Mouse (Mus musculus) layer of hippocampus, adult 6 months (tissue): ENCODE measurements around the gene Hnrnpr. TPM values are rescaled to one million over a fixed set of nuclear protein-coding genes. Genes with fewer than 3 reads are reported as not detected.

ENCODE experiments used
- long read RNA-seq, 2 experiments: library from polyadenylated mRNA; unstranded; transcript quantifications; one replicate each; pipeline ENCODE4 v2.0.0; 2019 to 2020
- polyA plus RNA-seq: library from polyadenylated mRNA; unstranded; fragments of <200 nt; fragmentation: Nextera tagmentation; gene quantifications from 2 replicates; pipeline ENCODE4 v1.2.3, GENCODE M21; 2021

Hnrnpr gene
- polyA plus RNA-seq: 79.1 and 84.7 TPM in 2 replicates
- long read RNA-seq, experiment 1, full-length matches to known transcripts: 91 of 214 reads
- long read RNA-seq, experiment 1, partial matches to known transcripts: 114 of 214 reads
- long read RNA-seq, experiment 1, other reads (novel, unspliced or antisense): 9 of 214 reads
- long read RNA-seq, experiment 2, full-length matches to known transcripts: 512 of 606 reads
- long read RNA-seq, experiment 2, partial matches to known transcripts: 73 of 606 reads
- long read RNA-seq, experiment 2, other reads (novel, unspliced or antisense): 21 of 606 reads

DNA sequence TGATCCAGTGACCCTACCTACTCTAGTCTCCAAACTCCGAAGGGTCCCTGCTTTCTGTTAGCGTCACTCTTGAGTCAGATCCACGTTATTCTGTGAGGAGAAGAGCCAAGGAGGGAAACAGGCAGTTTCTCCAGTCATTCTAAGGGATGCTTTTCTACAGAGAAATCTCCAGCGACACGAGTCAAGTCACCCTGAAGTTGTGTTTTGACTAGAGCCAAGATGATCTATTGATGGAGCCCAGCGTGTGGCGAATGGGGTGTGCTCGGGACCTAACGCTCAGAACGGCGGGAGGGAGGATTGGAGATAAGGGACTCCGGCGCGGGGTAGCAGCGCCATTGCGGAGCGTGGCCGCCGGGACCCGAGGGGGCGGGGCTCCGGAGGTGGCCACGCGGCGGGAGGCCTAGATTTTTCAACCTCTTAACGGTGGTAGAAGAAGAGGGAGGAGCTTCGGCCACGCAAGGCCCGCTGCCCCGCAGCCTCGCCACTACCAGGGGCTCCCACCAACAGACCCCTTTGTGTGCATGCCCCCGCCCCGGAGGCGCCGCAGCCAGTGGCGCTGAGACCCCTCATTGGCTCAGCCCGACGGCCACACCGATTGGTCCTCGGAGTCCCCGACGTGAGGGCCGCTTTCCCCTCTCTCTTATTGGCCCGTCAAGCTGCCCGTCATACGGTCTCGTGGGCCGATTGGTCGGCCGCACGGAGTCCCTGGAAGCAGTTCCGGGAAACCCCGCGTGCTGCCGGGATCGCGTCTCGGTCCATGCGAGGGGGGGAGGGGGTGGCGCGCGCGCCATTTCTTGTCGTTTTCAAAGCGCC is at the start of gene Hnrnpr:
Gene Hnrnpr (plus strand): TSS at position 714 of the 813 bp plus-strand sequence.

DNA sequence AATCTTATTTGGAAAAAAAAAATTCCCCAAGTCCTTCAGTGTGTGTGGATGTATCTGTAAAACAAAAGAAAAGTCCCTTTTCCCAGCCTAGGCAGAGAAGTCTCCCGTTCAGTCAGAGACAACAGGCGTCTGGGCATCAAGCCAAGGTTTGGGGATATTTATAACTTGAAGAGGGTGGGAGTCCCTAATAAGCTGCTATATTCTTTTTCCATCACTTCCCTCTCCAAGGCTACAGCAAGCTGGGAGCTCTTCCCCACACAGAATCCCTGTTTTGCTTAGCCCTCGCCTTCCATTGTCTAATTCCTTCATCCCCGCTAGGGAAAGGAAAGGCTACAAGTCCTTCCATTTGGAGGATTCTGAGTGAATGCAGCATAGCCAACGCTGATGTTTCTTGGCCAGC is 26.3 kb upstream of the Hnrnpr start, which contains the start of gene Zfp46:
Gene Zfp46 (plus strand): TSS at position 229 of the 400 bp plus-strand sequence.

Other genes with a start within 250 kb of the Hnrnpr start
- gene Id3, start 167.4 kb upstream of the Hnrnpr start, polyA plus RNA-seq: 122 and 159 TPM in 2 replicates
- 0.23 and 0.25 TPM in 2 replicates for gene E2f2, start 138.5 kb upstream of the Hnrnpr start, polyA plus RNA-seq
- gene Asap3, start 104.6 kb upstream of the Hnrnpr start, polyA plus RNA-seq: 0.44 TPM in 2 replicates
- 1.3 and 4.7 TPM in 2 replicates for gene Tcea3, start 63.2 kb upstream of the Hnrnpr start, polyA plus RNA-seq
- gene Zfp46, start 26.3 kb upstream of the Hnrnpr start, polyA plus RNA-seq: 8.8 and 9.9 TPM in 2 replicates
- 0.16 and 0.62 TPM in 2 replicates for gene Htr1d, start 112.6 kb downstream of the Hnrnpr start, polyA plus RNA-seq
- 0.19 and 0.25 TPM in 2 replicates for gene 6030445D17Rik, start 151.3 kb downstream of the Hnrnpr start, polyA plus RNA-seq
- gene Luzp1, start 158.8 kb downstream of the Hnrnpr start, polyA plus RNA-seq: 75.5 and 81.9 TPM in 2 replicates